Mouse (Mus musculus): ENCODE measurements around the gene Mybphl. TPM values are rescaled to one million over a fixed set of nuclear protein-coding genes. Genes with fewer than 3 reads are reported as not detected.

Gene Mybphl
- polyA plus RNA-seq, 1 experiment from 2014 or later, result not detected

- H3K36me3 ChIP-seq (ENCODE audit: insufficient read depth, low read length), result peaks cover 18% of the 10 kb centered on the region
- no peaks in the 10 kb centered on the region for H3K27me3 ChIP-seq (ENCODE audit: insufficient read depth, low read length)
- peak; percentile 92 for ATAC-seq (ENCODE audit: low FRiP score, low TSS enrichment)
- peak within 1 kb of the TSS; percentile 80 for H3K4me2 ChIP-seq (replicated peaks; ENCODE audit: low read depth, low read length)
- peak within 1 kb of the TSS; percentile 63 for H3K4me3 ChIP-seq (ENCODE audit: low read length)
- no peak within 1 kb of the TSS for H3K27ac ChIP-seq (ENCODE audit: low read length)
- H3K9ac ChIP-seq (replicated peaks; ENCODE audit: low read length), result peak within 1 kb of the TSS; percentile 65
- no peaks in the 10 kb centered on the region for H3K9me3 ChIP-seq (ENCODE audit: low read length)
- WGBS, result 1% methylated on average over 44 of the region's 44 CpGs
- H3K4me1 ChIP-seq (ENCODE audit: insufficient read depth, low read length), result peaks cover 25% of the 10 kb centered on the region
Measured at GRCm38 (mm10) chr3:108383485-108384354, 19.0 kb downstream of the Mybphl start, which contains the start of gene Psrc1. Gene Psrc1 (plus strand): TSS chr3:108383839.

GRCm38 (mm10) chr3:108384425-108384824, 19.7 kb downstream of the Mybphl start:
- WGBS, result 44% methylated on average over 2 of the region's 2 CpGs
- Histone ChIP-seq H3K27me3 (ENCODE audit: insufficient read depth, low read length) (no peaks in the 10 kb centered on the region), H3K27ac (ENCODE audit: low read length) (no peak overlapping the region), H3K4me3 (ENCODE audit: low read length) (peak overlapping the region; percentile 63), H3K4me1 (ENCODE audit: insufficient read depth, low read length) (peaks cover 30% of the 10 kb centered on the region), H3K9ac (replicated peaks; ENCODE audit: low read length) (peak overlapping the region; percentile 65), H3K9me3 (ENCODE audit: low read length) (no peaks in the 10 kb centered on the region), H3K4me2 (replicated peaks; ENCODE audit: low read depth, low read length) (peak overlapping the region; percentile 80), H3K36me3 (ENCODE audit: insufficient read depth, low read length) (peaks cover 18% of the 10 kb centered on the region)
- ATAC-seq (ENCODE audit: low FRiP score, low TSS enrichment), result no peak

- Histone ChIP-seq H3K27me3 (ENCODE audit: insufficient read depth, low read length) (no peaks in the 10 kb centered on the region), H3K9ac (replicated peaks; ENCODE audit: low read length) (no peak overlapping the region), H3K4me1 (ENCODE audit: insufficient read depth, low read length) (peaks cover 32% of the 10 kb centered on the region), H3K27ac (ENCODE audit: low read length) (no peak overlapping the region), H3K36me3 (ENCODE audit: insufficient read depth, low read length) (peaks cover 18% of the 10 kb centered on the region), H3K9me3 (ENCODE audit: low read length) (no peaks in the 10 kb centered on the region), H3K4me3 (ENCODE audit: low read length) (no peak overlapping the region), H3K4me2 (replicated peaks; ENCODE audit: low read depth, low read length) (no peak overlapping the region)
- WGBS, result 92% methylated on average over 10 of the region's 10 CpGs
- no peak for ATAC-seq (ENCODE audit: low FRiP score, low TSS enrichment)
Measured at GRCm38 (mm10) chr3:108386186-108386585, 21.5 kb downstream of the Mybphl start.

- H3K9me3 ChIP-seq (ENCODE audit: low read length), result no peaks in the 10 kb centered on the region
- H3K4me1 ChIP-seq (ENCODE audit: insufficient read depth, low read length), result peaks cover 36% of the 10 kb centered on the region
- H3K27me3 ChIP-seq (ENCODE audit: insufficient read depth, low read length), result no peaks in the 10 kb centered on the region
- H3K9ac ChIP-seq (replicated peaks; ENCODE audit: low read length), result peak overlapping the region; percentile 54; the same call in 1 of the 2 replicates
- H3K27ac ChIP-seq (ENCODE audit: low read length), result no peak overlapping the region
- ATAC-seq (ENCODE audit: low FRiP score, low TSS enrichment), result peak; percentile 78
- H3K4me2 ChIP-seq (replicated peaks; ENCODE audit: low read depth, low read length), result 0 out of 2 replicates have a peak overlapping the region, but pooled peaks have one; percentile 5
- H3K4me3 ChIP-seq (ENCODE audit: low read length), result no peak overlapping the region
- H3K36me3 ChIP-seq (ENCODE audit: insufficient read depth, low read length), result peaks cover 18% of the 10 kb centered on the region
- under 1% methylated on average over 5 of the region's 5 CpGs for WGBS
Measured at GRCm38 (mm10) chr3:108389111-108389545, 24.4 kb downstream of the Mybphl start.

- no peaks in the 10 kb centered on the region for H3K27me3 ChIP-seq (ENCODE audit: insufficient read depth, low read length)
- H3K9me3 ChIP-seq (ENCODE audit: low read length), result no peaks in the 10 kb centered on the region
- peak overlapping the region; percentile 36 for H3K4me2 ChIP-seq (replicated peaks; ENCODE audit: low read depth, low read length)
- no peak overlapping the region for H3K9ac ChIP-seq (replicated peaks; ENCODE audit: low read length)
- WGBS, result 15% methylated on average over 10 of the region's 10 CpGs
- H3K4me3 ChIP-seq (ENCODE audit: low read length), result no peak overlapping the region; the same call in 1 of the 2 replicates
- ATAC-seq (ENCODE audit: low FRiP score, low TSS enrichment), result no peak
- peaks cover 26% of the 10 kb centered on the region for H3K4me1 ChIP-seq (ENCODE audit: insufficient read depth, low read length)
- peak overlapping the region; percentile 73 for H3K27ac ChIP-seq (ENCODE audit: low read length)
- H3K36me3 ChIP-seq (ENCODE audit: insufficient read depth, low read length), result peaks cover 11% of the 10 kb centered on the region; the same call in 1 of the 2 replicates
Measured at GRCm38 (mm10) chr3:108392299-108392698, 27.6 kb downstream of the Mybphl start.

- Histone ChIP-seq H3K36me3 (ENCODE audit: insufficient read depth, low read length) (peaks cover 8% of the 10 kb centered on the region), H3K4me2 (replicated peaks; ENCODE audit: low read depth, low read length) (peak overlapping the region; percentile 36), H3K27ac (ENCODE audit: low read length) (peak overlapping the region; percentile 73), H3K4me3 (ENCODE audit: low read length) (no peak overlapping the region; the same call in 1 of the 2 replicates), H3K9me3 (ENCODE audit: low read length) (no peaks in the 10 kb centered on the region), H3K4me1 (ENCODE audit: insufficient read depth, low read length) (peaks cover 26% of the 10 kb centered on the region), H3K9ac (replicated peaks; ENCODE audit: low read length) (no peak overlapping the region), H3K27me3 (ENCODE audit: insufficient read depth, low read length) (no peaks in the 10 kb centered on the region)
- no peak for ATAC-seq (ENCODE audit: low FRiP score, low TSS enrichment)
- 49% methylated on average over 15 of the region's 15 CpGs for WGBS
Measured at GRCm38 (mm10) chr3:108392793-108393192, 28.1 kb downstream of the Mybphl start.

- Histone ChIP-seq H3K4me3 (ENCODE audit: low read length) (no peak overlapping the region), H3K4me2 (replicated peaks; ENCODE audit: low read depth, low read length) (no peak overlapping the region), H3K9ac (replicated peaks; ENCODE audit: low read length) (no peak overlapping the region), H3K9me3 (ENCODE audit: low read length) (no peaks in the 10 kb centered on the region), H3K4me1 (ENCODE audit: insufficient read depth, low read length) (peaks cover 4% of the 10 kb centered on the region; the same call in 1 of the 2 replicates), H3K27ac (ENCODE audit: low read length) (no peak overlapping the region), H3K27me3 (ENCODE audit: insufficient read depth, low read length) (no peaks in the 10 kb centered on the region), H3K36me3 (ENCODE audit: insufficient read depth, low read length) (peaks cover 43% of the 10 kb centered on the region)
- ATAC-seq (ENCODE audit: low FRiP score, low TSS enrichment), result no peak
- 88% methylated on average over 9 of the region's 9 CpGs for WGBS
Measured at GRCm38 (mm10) chr3:108398281-108398680, 33.6 kb downstream of the Mybphl start.

GRCm38 (mm10) chr3:108400442-108400841, 35.7 kb downstream of the Mybphl start:
- peaks cover 14% of the 10 kb centered on the region for H3K4me1 ChIP-seq (ENCODE audit: insufficient read depth, low read length)
- H3K4me2 ChIP-seq (replicated peaks; ENCODE audit: low read depth, low read length), result no peak overlapping the region
- no peaks in the 10 kb centered on the region for H3K27me3 ChIP-seq (ENCODE audit: insufficient read depth, low read length)
- WGBS, result 87% methylated on average over 5 of the region's 5 CpGs
- no peak for ATAC-seq (ENCODE audit: low FRiP score, low TSS enrichment)
- H3K4me3 ChIP-seq (ENCODE audit: low read length), result no peak overlapping the region
- H3K36me3 ChIP-seq (ENCODE audit: insufficient read depth, low read length), result peaks cover 43% of the 10 kb centered on the region
- no peaks in the 10 kb centered on the region for H3K9me3 ChIP-seq (ENCODE audit: low read length)
- no peak overlapping the region for H3K9ac ChIP-seq (replicated peaks; ENCODE audit: low read length)
- no peak overlapping the region for H3K27ac ChIP-seq (ENCODE audit: low read length)

GRCm38 (mm10) chr3:108401692-108402527, 37.2 kb downstream of the Mybphl start:
- peaks cover 25% of the 10 kb centered on the region for H3K4me1 ChIP-seq (ENCODE audit: insufficient read depth, low read length)
- H3K9me3 ChIP-seq (ENCODE audit: low read length), result no peaks in the 10 kb centered on the region
- peaks cover 47% of the 10 kb centered on the region for H3K36me3 ChIP-seq (ENCODE audit: insufficient read depth, low read length)
- peak overlapping the region; percentile 36 for H3K4me2 ChIP-seq (replicated peaks; ENCODE audit: low read depth, low read length)
- H3K9ac ChIP-seq (replicated peaks; ENCODE audit: low read length), result peak overlapping the region; percentile 31; the same call in 1 of the 2 replicates
- WGBS, result 40% methylated on average over 22 of the region's 22 CpGs
- ATAC-seq (ENCODE audit: low FRiP score, low TSS enrichment), result peak; percentile 93
- 0 out of 2 replicates have a peak overlapping the region, but pooled peaks have one; percentile 10 for H3K4me3 ChIP-seq (ENCODE audit: low read length)
- no peaks in the 10 kb centered on the region for H3K27me3 ChIP-seq (ENCODE audit: insufficient read depth, low read length)
- no peak overlapping the region for H3K27ac ChIP-seq (ENCODE audit: low read length)

Measured in kidney, embryonic 16.5 days (tissue).